Mouse (Mus musculus): Measurements from ENCODE around the gene Boc. TPM values are rescaled to one million over a fixed set of nuclear protein-coding genes. Genes with fewer than 3 reads are reported as not detected.

Gene Boc
- total RNA-seq, 2 experiments from 2014 or later, result not detected

DNA sequence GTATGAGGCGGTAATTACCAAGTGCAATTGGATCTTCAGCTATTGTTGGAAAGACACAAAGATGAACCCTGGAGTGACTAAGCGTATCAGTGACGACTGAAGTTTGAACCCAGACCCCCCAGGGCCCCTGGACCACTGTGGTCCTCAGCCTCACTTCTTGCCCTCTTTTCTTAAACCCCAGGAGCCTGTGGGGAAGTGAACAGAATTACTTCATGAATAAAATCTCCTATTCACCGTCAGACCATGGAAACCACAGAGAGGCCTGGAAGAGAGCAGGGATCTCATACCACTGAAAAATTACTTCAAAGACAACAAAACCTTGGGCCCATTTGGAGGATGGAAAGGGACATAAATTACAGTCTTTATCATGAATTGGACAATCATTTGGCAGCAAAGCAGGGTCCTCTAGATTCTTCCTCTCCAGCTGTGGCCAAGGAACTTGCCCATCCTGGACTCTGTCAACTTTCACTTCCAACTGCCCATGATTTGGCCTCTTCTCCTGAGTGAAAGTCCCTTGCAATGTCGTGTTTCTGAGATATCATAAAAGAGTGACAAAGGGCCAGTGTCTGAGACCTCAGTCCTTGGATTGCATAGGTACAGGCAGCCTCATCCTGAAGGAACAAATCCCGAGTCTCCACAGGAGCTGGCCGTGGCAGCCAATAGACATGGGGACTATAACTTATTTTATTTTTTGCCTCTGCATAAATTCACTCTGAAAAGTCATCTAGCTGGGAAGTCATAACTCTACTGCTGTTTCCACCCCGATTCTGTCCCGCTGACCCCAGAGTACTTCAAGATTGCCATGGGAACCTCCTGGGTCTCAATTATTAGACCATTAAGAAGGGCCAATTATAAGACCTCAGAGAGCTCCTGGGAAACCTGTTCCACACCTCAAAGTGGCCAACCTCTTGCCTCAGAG lies 2.6 kb downstream of the Boc start:
- ATAC-seq (replicated peaks; ENCODE audit: low FRiP score, poor library complexity, severe bottlenecking), result no peak

DNA sequence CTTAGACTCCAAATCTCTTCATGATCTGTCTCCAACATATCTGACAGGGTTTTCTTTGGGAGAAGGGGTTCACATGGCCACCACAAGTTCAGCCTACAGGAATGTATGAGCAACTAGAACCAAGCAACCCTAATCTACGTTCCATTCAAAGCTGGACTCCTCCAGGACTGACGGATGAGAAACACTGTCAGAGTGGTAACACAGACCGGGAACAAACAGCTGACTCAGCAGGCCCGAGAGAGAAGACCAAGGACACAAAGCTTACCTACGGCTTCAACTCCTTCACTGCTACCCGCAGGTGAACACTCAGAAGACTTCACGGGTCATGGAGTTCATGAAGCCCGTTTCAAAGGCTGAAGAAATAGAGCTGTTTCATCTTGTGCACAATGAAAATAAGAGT lies 4.8 kb downstream of the Boc start:
- ATAC-seq (replicated peaks; ENCODE audit: low FRiP score, poor library complexity, severe bottlenecking), result no peak

DNA sequence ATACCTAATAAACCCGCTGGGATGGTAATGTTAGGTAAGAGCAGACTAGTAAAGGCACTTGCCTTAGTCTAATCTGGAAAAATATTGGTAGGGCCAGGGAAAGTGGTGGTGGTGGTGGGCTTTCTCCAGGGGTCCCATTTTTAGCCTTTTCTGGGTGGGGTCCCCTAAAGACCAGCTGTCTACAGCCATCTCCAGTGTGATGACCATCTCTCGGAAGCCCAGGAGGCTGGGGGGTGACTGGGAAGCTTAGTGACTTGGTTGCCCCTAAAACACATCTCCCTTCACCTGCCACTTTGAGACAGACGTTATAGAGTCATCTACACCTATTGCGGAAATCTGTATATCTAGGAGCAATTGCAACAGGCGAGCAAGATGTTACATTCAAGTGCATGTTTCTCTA lies 6.0 kb downstream of the Boc start:
- ATAC-seq (replicated peaks; ENCODE audit: low FRiP score, poor library complexity, severe bottlenecking), result no peak

DNA sequence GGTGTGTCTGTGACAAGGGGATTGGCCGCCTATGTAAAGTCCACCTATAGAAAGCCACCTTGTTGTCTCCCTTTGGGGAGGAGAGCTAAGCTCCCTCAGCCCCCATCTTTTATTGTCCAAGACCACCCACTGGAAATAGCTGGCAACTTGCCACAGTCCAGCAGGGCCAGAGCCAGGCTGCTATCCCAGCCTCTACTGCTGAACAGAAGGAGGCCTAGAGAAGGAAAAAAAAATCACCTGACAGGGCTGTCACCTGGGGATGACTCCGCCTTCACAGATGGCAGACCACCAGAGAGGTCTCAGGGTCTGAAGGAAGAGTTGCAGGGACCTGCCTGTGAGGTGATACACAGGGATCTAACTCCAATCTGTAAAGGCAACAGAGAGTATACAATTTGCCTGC lies 6.7 kb downstream of the Boc start:
- no peak for ATAC-seq (replicated peaks; ENCODE audit: low FRiP score, poor library complexity, severe bottlenecking)

DNA sequence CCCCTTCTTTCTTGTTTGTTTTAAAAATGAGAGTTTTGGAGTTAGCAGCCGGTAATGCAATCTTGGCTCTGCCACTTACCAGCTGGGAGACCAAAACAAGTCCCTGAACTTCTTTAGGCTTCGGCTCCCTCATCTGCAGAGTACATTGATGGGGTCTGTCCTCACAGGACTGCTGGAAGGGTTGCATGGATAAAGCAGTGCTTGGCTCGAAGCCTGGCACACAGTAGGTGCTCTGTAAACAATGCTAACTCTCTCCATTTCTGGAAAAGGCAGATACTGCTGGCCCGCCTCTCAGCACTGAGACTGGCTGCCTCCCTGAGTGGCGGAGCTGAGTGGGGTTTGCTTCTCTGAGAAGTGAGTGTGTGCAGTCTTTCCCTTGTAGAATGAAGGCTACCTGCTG lies 7.2 kb downstream of the Boc start:
- ATAC-seq (replicated peaks; ENCODE audit: low FRiP score, poor library complexity, severe bottlenecking), result no peak

DNA sequence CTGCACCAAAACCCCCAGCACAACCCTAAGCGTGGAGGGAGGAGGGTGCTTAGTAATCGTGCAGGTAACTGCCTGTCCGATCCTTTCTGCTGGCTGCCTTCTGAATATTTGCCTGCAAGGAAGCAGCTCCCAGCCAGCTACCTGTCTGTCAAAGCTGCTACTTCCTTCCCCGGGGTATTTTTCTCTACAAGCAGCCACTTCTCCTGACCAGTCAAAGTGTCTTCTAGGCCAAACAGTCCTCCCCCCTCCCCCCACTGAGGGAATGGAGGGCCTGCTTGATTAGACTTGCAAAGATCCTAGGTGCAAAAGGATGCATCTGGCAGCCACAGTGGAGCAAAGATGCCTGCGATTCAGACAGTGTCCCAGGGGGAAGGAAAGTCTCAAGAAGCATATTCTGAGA lies 7.9 kb downstream of the Boc start:
- no peak for ATAC-seq (replicated peaks; ENCODE audit: low FRiP score, poor library complexity, severe bottlenecking)

DNA sequence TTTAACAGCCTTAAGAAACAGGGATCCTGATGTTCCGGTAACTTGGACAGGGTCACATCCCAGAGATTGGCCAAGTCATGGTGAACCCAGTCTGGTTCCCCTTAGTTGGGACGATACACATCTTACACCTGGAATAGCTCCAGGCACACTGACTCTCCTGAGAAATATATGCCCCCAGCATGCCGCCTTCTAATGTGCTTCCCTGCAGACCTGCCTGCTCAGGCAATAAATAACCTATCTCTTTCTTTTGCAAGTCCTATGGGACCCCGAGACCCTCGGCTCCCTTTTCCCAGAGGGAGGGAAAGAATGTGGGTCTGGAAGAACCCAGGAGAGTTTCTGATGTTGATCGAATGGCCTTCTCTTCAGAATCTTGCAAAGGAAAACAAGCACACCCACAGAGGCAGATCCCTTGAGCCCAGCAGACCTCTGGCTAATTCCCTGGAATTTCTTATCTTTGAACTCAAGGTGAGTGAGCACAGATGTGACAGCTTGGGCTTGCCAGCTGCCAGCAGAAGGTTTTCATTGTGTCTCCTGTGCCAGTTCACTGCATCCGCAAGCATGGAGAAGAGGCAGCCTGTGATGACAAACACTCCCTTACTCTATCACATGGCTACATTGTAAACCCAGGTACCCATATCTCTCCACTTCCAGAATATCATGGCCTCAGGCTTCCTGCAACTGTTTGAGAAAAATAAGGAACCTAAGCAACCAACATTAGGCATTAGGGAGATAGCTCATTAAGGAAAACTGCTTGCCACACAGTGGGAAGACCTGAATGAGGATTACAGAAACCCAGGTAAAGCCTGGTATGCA lies 8.6 kb downstream of the Boc start:
- no peak for ATAC-seq (replicated peaks; ENCODE audit: low FRiP score, poor library complexity, severe bottlenecking)

DNA sequence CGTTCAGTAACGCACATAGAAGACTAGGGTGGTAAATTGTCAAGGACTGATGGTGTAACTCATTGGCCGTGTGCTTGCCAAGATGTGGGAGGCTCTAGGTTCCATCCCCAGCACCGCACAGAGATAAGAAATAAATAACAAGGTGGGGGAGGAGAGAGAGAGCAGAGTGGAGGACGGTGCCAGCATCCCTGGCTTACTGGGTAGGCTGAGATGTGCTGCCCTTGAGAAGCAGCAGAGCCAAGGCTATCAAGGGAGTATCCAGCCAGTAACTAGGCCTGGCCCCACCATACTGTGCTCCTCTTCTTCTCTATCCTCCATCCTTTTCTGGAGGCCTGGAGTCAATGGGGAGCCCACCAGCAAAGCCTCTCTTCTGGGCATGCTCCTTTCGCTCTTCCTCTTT lies 9.3 kb downstream of the Boc start:
- no peak for ATAC-seq (replicated peaks; ENCODE audit: low FRiP score, poor library complexity, severe bottlenecking)

DNA sequence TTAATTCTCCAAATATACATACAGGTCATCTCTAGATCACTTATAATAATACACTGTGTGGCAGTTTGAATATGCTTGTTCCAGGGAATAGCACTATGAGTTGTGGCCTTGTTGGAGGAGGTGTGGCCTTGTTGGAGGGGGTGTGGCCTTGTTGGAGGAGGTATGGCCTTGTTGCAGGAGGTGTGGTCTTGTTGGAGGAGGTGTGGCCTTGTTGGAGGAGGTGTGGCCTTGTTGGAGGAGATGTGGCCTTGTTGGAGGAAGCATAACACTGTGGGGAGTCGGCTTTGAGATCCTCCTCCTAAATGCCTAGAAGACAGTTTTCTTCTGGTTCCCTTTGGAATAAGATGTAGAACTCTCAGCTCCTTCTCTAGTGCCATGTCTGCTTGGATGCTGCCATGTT lies 10.7 kb downstream of the Boc start:
- ATAC-seq (replicated peaks; ENCODE audit: low FRiP score, poor library complexity, severe bottlenecking), result no peak

DNA sequence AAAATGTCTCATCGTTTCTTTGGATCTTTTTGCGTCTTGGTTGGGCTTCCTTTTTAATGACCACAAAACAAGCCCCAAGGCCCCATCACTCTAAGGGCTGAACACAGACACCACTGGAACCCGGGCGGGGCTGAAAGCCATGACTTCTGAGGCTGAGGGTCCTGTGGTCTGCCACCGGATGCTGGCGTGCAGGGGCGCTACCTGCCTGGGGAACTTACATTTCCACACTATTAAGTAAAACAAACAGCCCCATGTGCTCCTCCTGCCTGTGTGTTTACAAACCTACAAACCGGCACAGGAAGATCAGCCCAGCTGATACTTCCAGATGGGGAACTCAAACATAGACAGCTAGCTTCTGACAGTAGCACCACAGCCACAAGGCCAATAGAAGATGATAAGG lies 11.9 kb downstream of the Boc start:
- ATAC-seq (replicated peaks; ENCODE audit: low FRiP score, poor library complexity, severe bottlenecking), result no peak

DNA sequence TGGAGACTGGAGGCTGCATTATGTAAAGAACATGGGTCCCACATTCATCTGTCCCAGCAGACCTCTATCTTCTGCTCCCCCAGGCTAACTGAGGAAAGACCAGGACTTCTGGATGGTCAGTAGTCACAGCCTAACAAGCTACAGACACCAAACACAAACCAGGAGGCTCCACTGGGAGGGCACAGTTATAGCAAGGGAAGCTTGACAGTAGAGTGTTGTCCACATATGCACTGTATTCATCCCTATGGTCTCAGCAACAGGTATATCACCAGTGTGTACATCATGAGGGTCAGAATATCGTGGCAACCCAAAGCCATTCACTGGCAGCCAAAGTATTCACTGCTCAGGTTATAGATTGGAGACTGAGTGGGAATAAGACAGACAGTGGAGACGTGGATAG lies 12.8 kb downstream of the Boc start:
- ATAC-seq (replicated peaks; ENCODE audit: low FRiP score, poor library complexity, severe bottlenecking), result no peak

DNA sequence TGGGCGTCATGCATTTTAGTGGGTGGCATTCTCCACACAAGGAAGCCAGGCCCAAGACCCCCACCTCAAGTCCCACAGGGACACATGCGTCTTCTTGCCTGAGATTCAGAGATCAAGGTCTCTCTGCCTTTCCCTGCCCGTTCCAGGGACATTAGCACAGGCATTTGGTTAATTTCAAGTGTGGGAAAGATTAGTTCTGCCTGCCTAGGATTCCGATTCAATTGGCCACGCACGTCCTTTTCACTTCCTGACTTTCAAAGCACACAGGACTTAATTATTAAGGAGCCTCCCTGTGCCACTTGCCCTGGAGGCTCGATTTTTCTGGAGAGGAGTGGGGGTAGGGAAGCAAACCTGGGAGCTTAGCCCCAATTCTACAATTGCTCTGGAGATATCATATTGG lies 13.5 kb downstream of the Boc start:
- ATAC-seq (replicated peaks; ENCODE audit: low FRiP score, poor library complexity, severe bottlenecking), result no peak

DNA sequence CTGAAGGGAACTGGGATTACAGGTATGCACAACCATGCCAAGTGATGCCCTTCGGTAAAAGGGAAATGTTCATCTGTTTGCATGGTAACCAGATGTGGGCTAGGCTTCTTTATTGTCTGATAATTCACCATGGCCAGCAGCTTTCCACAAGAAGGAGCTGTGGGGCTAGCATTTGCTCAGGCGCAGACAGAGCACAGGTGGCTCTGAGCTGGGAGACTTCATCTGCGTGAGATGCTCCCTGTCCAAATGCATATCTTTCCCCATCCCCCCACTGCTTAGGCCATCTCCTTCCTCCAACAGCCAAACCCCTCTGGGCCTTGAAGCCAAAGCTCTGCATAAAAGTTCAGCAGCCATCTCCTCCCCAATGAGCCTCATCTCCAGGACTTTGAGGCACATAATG lies 15.6 kb downstream of the Boc start:
- ATAC-seq (replicated peaks; ENCODE audit: low FRiP score, poor library complexity, severe bottlenecking), result no peak

DNA sequence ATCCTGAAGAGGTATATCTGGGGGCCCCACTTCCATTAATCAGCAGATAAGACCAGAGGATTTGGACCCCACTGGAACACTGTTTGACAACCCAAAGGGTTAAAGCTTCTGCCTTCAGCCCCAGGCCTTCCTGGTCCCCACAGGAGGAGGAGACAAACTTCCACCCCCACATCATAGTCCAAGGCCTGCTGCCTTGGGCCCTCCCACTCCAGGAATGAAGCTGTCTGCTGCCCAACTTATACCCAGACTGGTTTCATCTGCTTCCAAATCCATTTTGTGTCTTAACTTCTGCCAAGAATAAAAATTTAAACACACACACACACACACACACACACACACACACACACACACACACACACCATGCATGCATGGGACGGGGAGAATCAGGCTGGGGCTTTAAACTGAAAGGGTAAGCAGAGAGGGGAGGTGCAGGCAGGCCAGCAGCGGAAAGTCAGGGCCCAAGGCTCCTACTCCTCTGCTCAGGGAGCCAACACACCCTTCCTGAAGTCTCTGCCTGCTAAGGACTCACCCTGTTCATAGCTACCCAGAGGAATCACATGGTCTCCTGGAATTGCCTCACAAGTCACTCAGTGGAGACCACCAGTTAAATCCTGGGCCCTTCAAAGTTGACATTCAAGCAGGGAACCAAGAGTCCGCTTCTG lies 16.5 kb downstream of the Boc start:
- ATAC-seq (replicated peaks; ENCODE audit: low FRiP score, poor library complexity, severe bottlenecking), result no peak

DNA sequence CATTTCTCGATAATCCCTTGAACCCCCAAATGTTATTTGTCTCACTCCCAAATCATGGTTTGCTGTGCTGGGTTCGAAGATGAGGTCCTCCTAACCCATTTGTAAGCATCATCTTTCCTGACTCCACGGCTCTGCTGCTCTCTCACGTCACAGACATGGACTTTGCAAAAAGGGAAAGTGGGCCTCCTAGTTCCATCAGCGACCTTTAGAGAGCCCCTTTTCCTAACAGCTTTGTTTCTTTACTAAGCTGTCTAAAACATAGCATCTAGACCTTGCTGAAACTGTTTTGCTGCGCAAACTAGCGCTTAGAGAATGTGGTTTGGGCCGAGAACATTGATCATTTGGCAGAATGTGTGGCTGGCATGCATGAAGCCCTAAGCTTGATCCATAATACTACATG lies 19.1 kb downstream of the Boc start:
- ATAC-seq (replicated peaks; ENCODE audit: low FRiP score, poor library complexity, severe bottlenecking), result no peak

DNA sequence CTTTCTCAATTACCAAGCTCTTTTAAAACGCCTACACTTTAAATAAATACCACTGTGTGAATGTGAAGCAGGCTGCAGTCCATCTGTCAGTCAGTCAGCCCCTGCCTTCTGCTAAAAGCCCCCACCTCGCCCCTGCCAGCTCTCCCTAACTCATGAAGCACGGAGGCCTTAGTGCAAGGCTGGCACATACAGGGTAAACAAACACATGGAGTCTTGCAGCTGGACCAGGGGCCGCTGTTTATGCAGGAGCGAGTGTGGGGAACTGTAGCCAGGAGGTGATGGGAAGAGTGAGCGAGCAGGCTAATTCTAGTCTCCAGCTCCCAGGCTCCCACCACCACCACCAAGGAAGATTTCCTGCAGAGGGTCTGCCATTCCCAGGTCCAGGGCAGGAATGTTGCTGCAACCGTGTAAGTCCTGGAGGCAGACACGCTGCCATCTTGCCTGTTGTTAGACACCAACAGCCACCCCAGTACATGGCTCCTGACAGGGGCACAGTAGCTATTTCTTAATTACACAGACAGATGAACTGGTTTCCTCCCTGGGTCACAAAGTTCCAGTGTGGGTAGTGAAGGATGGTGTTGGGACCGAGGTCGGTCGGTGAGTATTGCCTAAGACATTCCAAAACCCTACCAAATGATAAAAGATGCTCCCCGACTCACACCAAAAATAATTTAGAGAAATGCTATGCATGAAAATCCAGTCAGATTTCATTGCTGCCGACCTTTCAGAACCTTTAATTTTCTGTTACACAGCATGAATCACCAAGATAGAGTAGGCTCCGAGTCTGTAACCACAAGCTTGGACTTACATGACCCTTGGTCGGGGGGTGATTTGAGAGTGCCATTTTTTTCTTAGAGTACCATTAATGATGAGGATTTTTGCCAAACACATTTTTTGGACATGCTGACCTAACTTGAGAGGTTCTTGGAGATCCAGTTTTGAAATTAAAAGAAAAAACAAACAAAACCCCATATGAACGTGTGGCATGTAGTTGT lies 20.0 kb downstream of the Boc start:
- no peak for ATAC-seq (replicated peaks; ENCODE audit: low FRiP score, poor library complexity, severe bottlenecking)

DNA sequence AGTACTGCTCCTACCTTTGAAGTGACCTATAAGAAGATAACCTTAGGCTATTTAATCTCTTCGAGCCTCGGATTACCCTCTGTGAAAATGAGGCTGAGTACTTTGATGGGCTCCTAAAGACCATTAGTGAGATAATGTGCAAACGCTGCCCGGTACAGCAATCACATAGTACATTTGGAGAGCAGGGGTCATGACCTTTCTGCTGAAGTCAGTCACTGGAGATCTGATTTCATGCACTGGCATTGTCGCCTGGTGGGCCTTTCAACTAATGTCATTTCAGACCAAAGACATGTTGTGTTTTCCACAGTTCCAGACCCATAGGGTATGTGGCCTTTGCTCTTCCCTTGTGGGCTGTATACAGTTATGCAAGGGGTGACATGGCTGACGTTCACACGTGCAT lies 24.6 kb downstream of the Boc start:
- no peak for ATAC-seq (replicated peaks; ENCODE audit: low FRiP score, poor library complexity, severe bottlenecking)

DNA sequence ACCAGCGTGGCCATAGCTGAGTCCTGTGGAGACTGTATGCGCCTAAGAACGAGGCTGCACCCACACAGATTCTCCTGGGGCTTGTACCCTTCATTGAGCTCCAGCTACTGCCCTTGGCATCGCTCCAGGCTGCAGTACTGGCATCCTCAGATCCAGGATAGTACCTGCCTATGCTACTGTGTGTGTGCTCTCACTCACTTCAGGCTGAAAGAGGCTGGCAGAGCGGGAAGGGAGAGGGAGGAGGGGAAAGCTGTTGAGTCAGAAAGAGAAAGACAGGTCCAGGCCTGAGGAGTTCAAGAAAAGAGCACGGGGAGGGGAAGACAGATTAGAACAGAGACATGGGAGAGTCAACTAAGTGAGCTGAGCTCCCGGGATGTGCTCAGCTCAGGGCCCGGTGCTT lies 25.2 kb downstream of the Boc start:
- ATAC-seq (replicated peaks; ENCODE audit: low FRiP score, poor library complexity, severe bottlenecking), result no peak

DNA sequence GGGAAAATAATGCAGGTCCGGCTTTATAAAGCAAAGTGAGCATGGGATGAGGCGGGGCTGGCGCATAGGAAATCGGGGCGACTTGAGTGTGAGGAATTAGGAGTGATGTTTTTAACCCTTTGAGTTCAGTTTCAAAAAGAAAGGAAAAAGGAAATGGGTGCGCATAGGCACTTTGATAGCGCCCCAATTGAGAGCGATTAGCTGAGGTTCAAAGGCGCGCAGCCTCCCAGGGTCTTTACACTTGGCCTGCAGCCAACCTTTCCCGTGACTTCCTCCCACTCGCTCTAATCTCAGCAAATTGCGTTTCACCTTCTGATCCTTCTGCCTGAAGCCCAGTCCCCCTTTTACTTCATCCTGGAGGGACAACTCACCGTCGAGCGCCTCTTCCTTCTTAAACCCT lies 25.8 kb downstream of the Boc start:
- no peak for ATAC-seq (replicated peaks; ENCODE audit: low FRiP score, poor library complexity, severe bottlenecking)
